Mouse (Mus musculus): Measurements from ENCODE around the gene Tesk1. TPM values are rescaled to one million over a fixed set of nuclear protein-coding genes. Genes with fewer than 3 reads are reported as not detected.

Tesk1 gene
- polyA plus RNA-seq, 1 experiment = 77.0 TPM

GRCm38 (mm10) chr4:43470301-43470700 is 28.6 kb downstream of the Tesk1 start:
- Histone ChIP-seq H3K4me3 (ENCODE audit: insufficient read depth, low read length) (no peak overlapping the region), H3K4me1 (ENCODE audit: control insufficient read depth, insufficient read depth, low read length) (no peaks in the 10 kb centered on the region), H3K27ac (ENCODE audit: insufficient read depth, low read length) (no peak overlapping the region)
- TF ChIP-seq CTCF (IDR thresholded peaks at IDR 0.05; ENCODE audit: extremely low read depth, insufficient read depth, low read length) = no peak

GRCm38 (mm10) chr4:43473636-43474035 is 31.9 kb downstream of the Tesk1 start:
- H3K27ac ChIP-seq (ENCODE audit: insufficient read depth, low read length) = no peak overlapping the region

GRCm38 (mm10) chr4:43476604-43477003 is 34.9 kb downstream of the Tesk1 start:
- TF ChIP-seq CTCF (IDR thresholded peaks at IDR 0.05; ENCODE audit: extremely low read depth, insufficient read depth, low read length) (no peak), POLR2A (IDR thresholded peaks at IDR 0.05; ENCODE audit: extremely low read depth, insufficient read depth, low read length) (no peak)
- H3K4me1 ChIP-seq (ENCODE audit: control insufficient read depth, insufficient read depth, low read length) = no peaks in the 10 kb centered on the region
- no peak overlapping the region for H3K4me3 ChIP-seq (ENCODE audit: insufficient read depth, low read length)
- H3K27ac ChIP-seq (ENCODE audit: insufficient read depth, low read length) = no peak overlapping the region

More at GRCm38 (mm10) chr4:43473636-43474035, 31.9 kb downstream of the Tesk1 start:
- TF ChIP-seq POLR2A (IDR thresholded peaks at IDR 0.05; ENCODE audit: extremely low read depth, insufficient read depth, low read length) (no peak), CTCF (IDR thresholded peaks at IDR 0.05; ENCODE audit: extremely low read depth, insufficient read depth, low read length) (no peak)
- H3K4me1 ChIP-seq (ENCODE audit: control insufficient read depth, insufficient read depth, low read length) = no peaks in the 10 kb centered on the region
- H3K4me3 ChIP-seq (ENCODE audit: insufficient read depth, low read length) = no peak overlapping the region

- Histone ChIP-seq H3K4me1 (ENCODE audit: control insufficient read depth, insufficient read depth, low read length) (no peaks in the 10 kb centered on the region), H3K4me3 (ENCODE audit: insufficient read depth, low read length) (peak overlapping the region; percentile 25), H3K27ac (ENCODE audit: insufficient read depth, low read length) (no peak overlapping the region)
- peak; percentile 77 for TF ChIP-seq POLR2A (IDR thresholded peaks at IDR 0.05; ENCODE audit: extremely low read depth, insufficient read depth, low read length)
- peak; percentile 40; the same call in 1 of the 2 replicates for TF ChIP-seq CTCF (IDR thresholded peaks at IDR 0.05; ENCODE audit: extremely low read depth, insufficient read depth, low read length)
These were observed 36.3 kb downstream of the Tesk1 start for GRCm38 (mm10) chr4:43477857-43478533.

- Histone ChIP-seq H3K27ac (ENCODE audit: insufficient read depth, low read length) (no peak overlapping the region), H3K4me1 (ENCODE audit: control insufficient read depth, insufficient read depth, low read length) (no peaks in the 10 kb centered on the region), H3K4me3 (ENCODE audit: insufficient read depth, low read length) (peak overlapping the region; percentile 25)
- TF ChIP-seq POLR2A (IDR thresholded peaks at IDR 0.05; ENCODE audit: extremely low read depth, insufficient read depth, low read length) (no peak), CTCF (IDR thresholded peaks at IDR 0.05; ENCODE audit: extremely low read depth, insufficient read depth, low read length) (no peak)
These were observed 36.8 kb downstream of the Tesk1 start for GRCm38 (mm10) chr4:43478534-43478858.

GRCm38 (mm10) chr4:43478906-43479832 is 37.4 kb downstream of the Tesk1 start:
- Histone ChIP-seq H3K4me1 (ENCODE audit: control insufficient read depth, insufficient read depth, low read length) (no peaks in the 10 kb centered on the region), H3K4me3 (ENCODE audit: insufficient read depth, low read length) (no peak overlapping the region; the same call in 1 of the 2 replicates)
- TF ChIP-seq POLR2A (IDR thresholded peaks at IDR 0.05; ENCODE audit: extremely low read depth, insufficient read depth, low read length) (no peak), CTCF (IDR thresholded peaks at IDR 0.05; ENCODE audit: extremely low read depth, insufficient read depth, low read length) (peak; percentile 35; the same call in 1 of the 2 replicates)

GRCm38 (mm10) chr4:43480985-43481384 is 39.2 kb downstream of the Tesk1 start:
- Histone ChIP-seq H3K4me3 (ENCODE audit: insufficient read depth, low read length) (no peak overlapping the region), H3K4me1 (ENCODE audit: control insufficient read depth, insufficient read depth, low read length) (no peaks in the 10 kb centered on the region)
- no peak for TF ChIP-seq CTCF (IDR thresholded peaks at IDR 0.05; ENCODE audit: extremely low read depth, insufficient read depth, low read length)
- TF ChIP-seq POLR2A (IDR thresholded peaks at IDR 0.05; ENCODE audit: extremely low read depth, insufficient read depth, low read length) = no peak

More at GRCm38 (mm10) chr4:43478906-43479832, 37.4 kb downstream of the Tesk1 start:
- H3K27ac ChIP-seq (ENCODE audit: insufficient read depth, low read length) = no peak overlapping the region

GRCm38 (mm10) chr4:43481894-43482456 is 40.2 kb downstream of the Tesk1 start:
- TF ChIP-seq CTCF (IDR thresholded peaks at IDR 0.05; ENCODE audit: extremely low read depth, insufficient read depth, low read length) = no peak
- TF ChIP-seq POLR2A (IDR thresholded peaks at IDR 0.05; ENCODE audit: extremely low read depth, insufficient read depth, low read length) = no peak
- no peaks in the 10 kb centered on the region for H3K4me1 ChIP-seq (ENCODE audit: control insufficient read depth, insufficient read depth, low read length)
- H3K27ac ChIP-seq (ENCODE audit: insufficient read depth, low read length) = no peak overlapping the region
- H3K4me3 ChIP-seq (ENCODE audit: insufficient read depth, low read length) = no peak overlapping the region

More at GRCm38 (mm10) chr4:43480985-43481384, 39.2 kb downstream of the Tesk1 start:
- no peak overlapping the region for H3K27ac ChIP-seq (ENCODE audit: insufficient read depth, low read length)

GRCm38 (mm10) chr4:43482591-43482990 is 40.9 kb downstream of the Tesk1 start:
- H3K4me1 ChIP-seq (ENCODE audit: control insufficient read depth, insufficient read depth, low read length) = no peaks in the 10 kb centered on the region
- H3K27ac ChIP-seq (ENCODE audit: insufficient read depth, low read length) = no peak overlapping the region
- TF ChIP-seq POLR2A (IDR thresholded peaks at IDR 0.05; ENCODE audit: extremely low read depth, insufficient read depth, low read length) (no peak), CTCF (IDR thresholded peaks at IDR 0.05; ENCODE audit: extremely low read depth, insufficient read depth, low read length) (no peak)
- H3K4me3 ChIP-seq (ENCODE audit: insufficient read depth, low read length) = no peak overlapping the region
